Mouse (Mus musculus) ES-CJ7 (cell line): ENCODE measurements around the gene Gm17655.
"Not testable (repeated sequence)": the region's sequence is repeated elsewhere in the genome, so short reads cannot be mapped to it uniquely, and the experiment has no call there.

Experiments used
- DNase-seq: peaks from one replicate; pipeline ENCODE4 v3.0.0; 2011; ENCODE audit warnings: low read depth, low spot score

Gm17655 gene

GRCm38 (mm10) chr5:110072413-110072812, at the start of gene Gm17655:
TSS of gene Gm17655 (minus strand) at chr5:110072513.
- not testable (repeated sequence) for DNase-seq

GRCm38 (mm10) chr5:110109991-110110441, 37.7 kb upstream of the Gm17655 start, which contains the start of gene Zfp605:
TSS of gene Zfp605 (plus strand) at chr5:110110092.
- DNase-seq: peak; percentile 93

GRCm38 (mm10) chr5:110108305-110108628, 36.0 kb upstream of the Gm17655 start:
- DNase-seq: no peak

- peak; percentile 99 for DNase-seq
These were observed 35.4 kb upstream of the Gm17655 start, which contains the start of gene Gtpbp6 for GRCm38 (mm10) chr5:110107581-110108304. TSS of gene Gtpbp6 (minus strand) at chr5:110108197.

- DNase-seq: no peak
These were observed 34.7 kb upstream of the Gm17655 start for GRCm38 (mm10) chr5:110106901-110107564.

- DNase-seq: no peak
These were observed 34.0 kb upstream of the Gm17655 start for GRCm38 (mm10) chr5:110106140-110106871.

- DNase-seq: peak; percentile 69
These were observed 32.5 kb upstream of the Gm17655 start for GRCm38 (mm10) chr5:110104616-110105380.

GRCm38 (mm10) chr5:110103901-110104615, 31.7 kb upstream of the Gm17655 start:
- DNase-seq: no peak

- no peak for DNase-seq
These were observed 30.7 kb upstream of the Gm17655 start for GRCm38 (mm10) chr5:110102853-110103625.

GRCm38 (mm10) chr5:110102429-110102828, 30.1 kb upstream of the Gm17655 start:
- DNase-seq: no peak

GRCm38 (mm10) chr5:110101716-110102347, 29.5 kb upstream of the Gm17655 start:
- DNase-seq: peak; percentile 33

GRCm38 (mm10) chr5:110100921-110101631, 28.8 kb upstream of the Gm17655 start:
- DNase-seq: no peak

- peak; percentile 62 for DNase-seq
These were observed 27.6 kb upstream of the Gm17655 start, which contains the start of gene Plcxd1 for GRCm38 (mm10) chr5:110099656-110100580. TSS of gene Plcxd1 (plus strand) at chr5:110099969.

GRCm38 (mm10) chr5:110098991-110099477, 26.7 kb upstream of the Gm17655 start:
- peak; percentile 96 for DNase-seq

GRCm38 (mm10) chr5:110094847-110095213, 22.5 kb upstream of the Gm17655 start:
- DNase-seq: no peak

- peak; percentile 93 for DNase-seq
These were observed 21.9 kb upstream of the Gm17655 start, which contains the start of gene Gm35315 for GRCm38 (mm10) chr5:110094030-110094846. TSS of gene Gm35315 (minus strand) at chr5:110094420.

GRCm38 (mm10) chr5:110091546-110091945, 19.2 kb upstream of the Gm17655 start:
- no peak for DNase-seq
